Mouse (Mus musculus): ENCODE measurements around the gene B230217C12Rik. TPM values are rescaled to one million over a fixed set of nuclear protein-coding genes. Genes with fewer than 3 reads are reported as not detected.
A peak's percentile ranks its signal among the peaks of the same experiment; 100 is the strongest.
"Not testable (repeated sequence)": the region's sequence is repeated elsewhere in the genome, so short reads cannot be mapped to it uniquely, and the experiment has no call there.

The B230217C12Rik gene
- polyA plus RNA-seq, 1 experiment = 104 TPM

DNA sequence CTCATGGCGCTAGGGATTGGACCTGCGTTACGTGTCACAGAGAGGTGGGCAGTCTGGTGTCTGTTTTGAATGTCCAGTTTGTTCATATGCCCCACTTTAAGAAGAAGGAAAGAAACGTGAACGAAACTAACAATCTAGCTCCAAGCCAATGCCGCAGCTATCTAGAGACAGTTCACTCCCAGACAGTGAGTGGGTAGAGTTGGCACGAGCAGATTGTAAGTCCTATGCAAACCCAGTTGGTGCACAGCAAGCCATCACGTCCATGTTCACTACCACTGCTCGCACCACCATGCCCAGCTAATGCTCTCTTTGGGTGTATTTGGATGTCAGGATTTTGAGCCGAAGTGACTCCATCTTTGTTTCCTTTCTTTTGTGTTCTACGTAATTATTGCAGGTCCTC is 16.4 kb upstream of the B230217C12Rik start:
- no peak for DNase-seq (ENCODE audit: extremely low spot score in 1 of 2, low spot score in 1 of 2)

DNA sequence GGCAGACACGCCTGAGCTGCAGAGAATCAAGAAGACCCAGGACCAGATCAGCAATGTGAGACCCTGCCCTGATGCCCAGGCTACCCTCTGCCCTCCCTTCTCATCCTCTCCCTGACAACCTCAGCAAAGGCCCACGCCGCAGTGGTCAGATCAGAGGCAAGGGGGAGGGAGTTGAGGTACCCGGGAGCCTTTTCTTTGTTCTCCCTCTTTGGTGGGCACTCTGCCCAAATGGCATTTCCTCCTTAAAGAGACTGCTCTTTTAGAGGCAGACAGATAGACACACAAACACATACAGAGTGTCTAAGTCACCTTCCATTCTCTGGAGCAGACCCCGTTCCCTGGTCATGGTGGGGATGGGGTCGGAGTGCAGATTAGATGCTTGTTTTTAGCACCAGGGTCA is 15.7 kb upstream of the B230217C12Rik start:
- DNase-seq (ENCODE audit: extremely low spot score in 1 of 2, low spot score in 1 of 2) = no peak

DNA sequence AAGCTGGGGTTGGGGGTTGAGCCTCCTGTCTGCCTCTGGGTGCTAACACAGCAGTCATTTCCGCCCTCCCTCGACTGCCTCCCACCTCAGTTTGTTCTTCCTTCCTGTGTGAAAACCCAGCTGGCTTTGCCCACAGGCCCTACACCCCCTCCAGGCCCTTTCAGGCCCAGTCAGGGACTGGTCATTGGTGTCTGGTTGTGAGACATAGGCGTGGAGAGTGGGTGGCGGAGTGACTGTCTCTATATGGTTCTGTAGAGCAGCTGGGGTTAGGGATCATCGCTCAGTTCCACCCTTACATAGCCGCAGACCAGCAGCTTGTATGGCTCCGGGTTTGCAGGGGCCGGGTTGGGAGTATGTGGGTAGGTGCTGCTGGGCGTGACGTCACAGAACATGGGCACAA is 15.3 kb upstream of the B230217C12Rik start:
- no peak for DNase-seq (ENCODE audit: extremely low spot score in 1 of 2, low spot score in 1 of 2)

GRCm38 (mm10) chr11:97825971-97826370 is 14.6 kb upstream of the B230217C12Rik start:
- DNase-seq (ENCODE audit: extremely low spot score in 1 of 2, low spot score in 1 of 2) = no peak

DNA sequence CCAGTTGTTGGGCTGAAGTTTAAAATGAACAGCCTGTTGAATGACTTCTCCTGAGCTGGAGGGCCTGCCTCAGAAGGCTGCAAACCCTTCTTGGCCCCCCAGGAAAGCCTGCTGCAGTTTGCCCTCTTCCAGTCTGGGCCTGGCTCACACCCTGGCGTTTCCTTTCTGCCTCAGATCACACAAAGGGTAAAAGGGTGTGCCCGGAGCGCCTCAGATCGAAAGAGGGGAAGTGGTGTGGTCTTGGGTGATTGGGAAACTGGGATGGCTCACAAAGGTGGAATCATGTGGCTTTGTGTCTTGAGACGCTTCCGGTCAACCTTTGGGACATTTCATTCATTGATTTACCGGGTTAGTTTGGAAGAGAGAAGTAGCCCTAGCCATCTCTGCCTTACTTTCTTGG is 14.2 kb upstream of the B230217C12Rik start:
- DNase-seq (ENCODE audit: extremely low spot score in 1 of 2, low spot score in 1 of 2) = no peak

DNA sequence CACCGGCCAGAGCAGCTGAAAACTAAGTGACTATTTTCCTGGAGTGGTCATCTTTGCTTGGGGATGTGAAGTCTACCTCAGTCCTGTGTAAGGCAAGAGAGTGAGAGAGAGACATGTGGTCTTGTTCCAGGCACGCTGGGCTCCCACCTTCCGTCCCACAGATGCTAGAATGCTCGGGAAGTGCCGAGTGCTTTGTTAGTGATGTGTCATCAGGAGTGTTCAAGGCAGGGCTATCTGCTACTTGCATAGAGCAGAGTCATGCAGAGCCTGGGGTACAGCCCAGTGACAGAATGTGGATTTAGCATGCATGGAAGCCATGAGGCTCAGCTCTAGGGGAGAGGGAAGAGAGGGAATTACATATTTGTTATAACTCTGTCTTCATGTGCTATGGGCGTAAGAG is 12.9 kb upstream of the B230217C12Rik start:
- DNase-seq (ENCODE audit: extremely low spot score in 1 of 2, low spot score in 1 of 2) = peak in 1 of 2 experiments; percentile 56

GRCm38 (mm10) chr11:97829365-97829764 is 11.2 kb upstream of the B230217C12Rik start:
- no peak for DNase-seq (ENCODE audit: extremely low spot score in 1 of 2, low spot score in 1 of 2)

DNA sequence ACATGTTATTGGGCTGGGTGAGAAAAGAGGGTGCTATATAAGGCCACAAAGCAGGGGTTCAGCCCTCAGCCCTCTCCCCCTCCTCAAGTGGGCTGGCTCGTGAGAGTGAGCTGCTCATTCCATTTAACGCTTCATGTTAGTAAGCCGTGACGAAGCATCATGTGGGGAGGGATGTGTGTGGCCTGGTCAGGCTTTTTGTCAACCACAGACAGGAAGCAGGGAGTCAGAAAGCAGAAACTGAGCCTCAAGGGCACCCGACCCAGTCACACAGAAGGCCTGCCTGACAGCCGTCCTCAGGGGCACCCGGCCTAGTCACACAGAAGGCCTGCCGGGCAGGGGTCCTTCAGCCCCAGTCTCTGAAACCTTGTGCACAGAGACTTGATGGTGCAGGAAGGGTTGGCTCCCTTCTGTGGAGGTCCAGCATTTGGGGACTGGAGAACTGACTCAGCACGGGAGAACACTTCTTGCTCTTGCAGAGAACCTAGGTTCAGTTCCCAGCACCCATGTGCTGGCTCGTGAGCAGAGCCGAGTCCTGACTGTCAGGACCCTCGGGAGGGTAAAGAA is 10.6 kb upstream of the B230217C12Rik start:
- no peak for DNase-seq (ENCODE audit: extremely low spot score in 1 of 2, low spot score in 1 of 2)

DNA sequence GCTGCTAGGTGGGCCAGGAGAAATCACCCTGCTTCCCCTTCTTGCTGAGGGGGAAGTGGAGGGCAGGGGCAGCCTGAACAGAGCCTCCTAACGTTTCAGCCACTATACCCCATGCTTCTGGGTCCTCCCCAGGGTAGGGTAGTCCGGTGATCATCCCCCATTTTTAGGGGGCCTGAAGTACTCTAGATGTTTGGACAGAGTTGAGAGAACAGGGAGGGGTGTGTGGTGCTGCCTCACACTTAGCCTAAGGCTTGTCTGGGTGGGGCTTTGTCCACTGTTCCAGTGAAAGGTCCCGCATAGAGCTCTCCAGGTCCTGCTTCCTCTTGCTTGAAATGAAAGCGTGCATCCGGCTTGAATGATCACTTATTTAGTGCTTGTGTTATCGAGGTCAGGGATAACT is 10.1 kb upstream of the B230217C12Rik start:
- no peak for DNase-seq (ENCODE audit: extremely low spot score in 1 of 2, low spot score in 1 of 2)

DNA sequence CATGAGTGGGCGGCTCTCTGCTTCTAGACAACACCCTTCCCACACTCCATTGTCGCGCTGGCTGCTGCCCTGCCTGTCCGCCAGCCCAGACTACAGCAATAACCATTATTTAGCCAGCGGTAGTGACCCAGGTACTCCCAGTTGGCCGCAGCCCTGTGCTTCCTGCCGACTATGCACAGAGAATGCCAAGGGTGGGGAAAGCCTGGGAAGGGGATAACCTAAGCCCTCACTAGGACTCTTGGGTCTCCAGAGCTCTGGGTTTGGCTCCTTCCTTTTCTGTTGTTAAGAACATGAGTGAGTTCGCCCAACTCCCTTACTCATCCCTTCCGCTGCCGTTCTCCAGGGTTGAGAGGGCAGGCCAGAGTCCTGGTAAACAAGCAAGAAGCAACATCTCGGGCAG is 8.6 kb upstream of the B230217C12Rik start:
- no peak for DNase-seq (ENCODE audit: extremely low spot score in 1 of 2, low spot score in 1 of 2)

DNA sequence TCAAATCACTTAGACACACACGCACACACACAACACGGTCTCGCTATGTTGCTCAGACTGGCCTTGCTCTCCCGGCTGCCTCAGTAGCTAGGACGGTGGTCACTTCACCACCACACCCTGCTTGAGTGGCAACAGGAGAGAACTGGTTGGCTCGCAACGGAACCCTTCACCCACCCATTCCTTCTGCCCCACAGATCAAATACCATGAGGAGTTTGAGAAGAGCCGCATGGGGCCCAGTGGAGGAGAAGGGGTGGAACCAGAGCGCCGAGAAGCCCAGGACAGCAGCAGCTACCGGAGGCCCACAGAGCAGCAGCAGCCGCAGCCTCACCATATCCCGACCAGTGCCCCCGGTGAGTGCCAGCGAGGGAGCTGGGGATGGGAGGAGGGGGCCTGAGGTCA is 7.2 kb upstream of the B230217C12Rik start:
- DNase-seq (ENCODE audit: extremely low spot score in 1 of 2, low spot score in 1 of 2) = no peak

DNA sequence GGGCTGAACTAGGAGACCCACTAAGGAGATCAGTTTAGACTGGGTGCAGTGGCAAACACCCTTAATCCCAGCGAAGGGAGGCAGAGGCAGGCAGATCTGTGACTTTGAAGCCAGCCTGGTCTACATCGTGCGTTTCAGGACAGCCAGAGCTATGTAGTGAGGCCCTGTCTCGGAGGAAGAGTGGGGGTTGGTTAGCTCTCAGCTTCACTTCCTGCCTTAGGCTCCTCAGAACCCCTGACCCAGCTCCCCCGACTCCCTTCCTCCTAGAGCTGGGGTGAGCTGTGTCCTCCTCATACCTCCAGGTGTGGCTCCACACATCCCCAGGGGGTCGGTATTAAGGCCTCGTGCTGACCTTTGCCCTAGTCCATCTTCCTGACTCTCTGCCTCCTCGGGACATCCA is 4.0 kb upstream of the B230217C12Rik start:
- DNase-seq (ENCODE audit: extremely low spot score in 1 of 2, low spot score in 1 of 2) = no peak

GRCm38 (mm10) chr11:97837051-97837450 is 3.5 kb upstream of the B230217C12Rik start:
- not testable (repeated sequence) for DNase-seq (ENCODE audit: extremely low spot score in 1 of 2, low spot score in 1 of 2)

GRCm38 (mm10) chr11:97837641-97838149 is 2.9 kb upstream of the B230217C12Rik start:
- no peak for DNase-seq (ENCODE audit: extremely low spot score in 1 of 2, low spot score in 1 of 2)

DNA sequence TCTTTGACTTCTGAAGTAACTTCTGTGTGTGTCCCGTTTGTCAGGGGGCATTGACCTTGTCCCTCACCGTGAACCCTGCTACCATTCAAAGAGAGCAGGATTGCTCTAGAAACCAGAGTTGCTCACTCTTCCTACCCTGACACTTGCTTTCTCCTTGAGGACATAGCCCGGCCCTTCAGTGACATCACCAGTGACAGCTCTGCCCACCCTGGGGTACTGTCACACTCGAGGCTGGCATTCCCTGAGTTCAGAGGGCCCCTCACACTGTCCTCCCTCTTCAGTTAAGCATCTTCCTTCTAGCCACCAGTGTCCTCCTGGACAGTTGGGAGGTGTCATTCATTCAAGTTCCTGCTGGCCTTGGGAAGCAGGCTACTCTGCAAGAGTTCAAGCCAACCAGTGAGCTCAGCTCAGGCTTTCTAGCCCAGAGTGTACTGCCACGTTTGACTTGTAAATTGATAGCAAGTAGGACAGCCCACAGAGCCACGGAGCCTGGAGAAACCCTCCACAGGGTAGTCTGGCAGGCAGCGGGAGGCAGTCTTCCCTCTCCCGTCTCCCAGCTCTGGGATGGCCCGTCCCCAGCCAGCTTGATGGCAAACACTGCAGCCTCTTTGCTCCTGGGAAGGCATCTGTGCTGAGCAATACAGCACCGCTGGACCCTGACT is 1.7 kb upstream of the B230217C12Rik start:
- no peak for DNase-seq (ENCODE audit: extremely low spot score in 1 of 2, low spot score in 1 of 2)

DNA sequence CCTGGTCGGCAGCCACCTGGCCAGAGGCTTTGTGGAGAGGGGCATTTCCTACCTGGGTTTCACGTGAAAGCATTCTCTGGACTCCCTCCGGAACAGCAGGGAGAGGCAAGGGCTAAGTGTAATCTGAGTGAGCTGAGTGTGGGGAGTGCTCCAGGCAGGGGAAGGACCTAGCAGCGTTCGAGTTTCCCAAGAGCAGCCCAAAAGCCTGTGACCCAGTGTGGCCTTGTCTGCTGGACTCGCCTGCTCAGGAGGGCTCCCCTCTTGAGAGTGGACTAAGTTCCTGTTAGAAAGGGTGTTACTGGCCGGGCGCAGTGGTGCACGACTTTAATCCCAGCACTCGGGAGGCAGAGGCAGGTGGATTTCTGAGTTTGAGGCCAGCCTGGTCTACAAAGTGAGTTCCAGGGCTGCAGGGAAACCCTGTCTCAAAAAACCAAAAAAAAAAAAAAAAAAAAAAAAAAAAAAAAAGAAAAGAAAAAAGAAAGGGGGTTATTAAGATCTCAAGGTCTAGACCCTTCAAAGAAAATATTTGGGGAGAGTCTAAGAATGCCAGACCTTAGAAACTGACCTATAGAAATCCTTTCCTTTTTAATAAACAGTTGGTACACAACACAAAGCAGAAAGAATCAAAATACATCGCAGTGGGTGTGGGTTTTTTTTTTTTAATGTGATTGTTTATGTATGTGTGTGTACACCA is 992 bp upstream of the B230217C12Rik start:
- no peak for DNase-seq (ENCODE audit: extremely low spot score in 1 of 2, low spot score in 1 of 2)

DNA sequence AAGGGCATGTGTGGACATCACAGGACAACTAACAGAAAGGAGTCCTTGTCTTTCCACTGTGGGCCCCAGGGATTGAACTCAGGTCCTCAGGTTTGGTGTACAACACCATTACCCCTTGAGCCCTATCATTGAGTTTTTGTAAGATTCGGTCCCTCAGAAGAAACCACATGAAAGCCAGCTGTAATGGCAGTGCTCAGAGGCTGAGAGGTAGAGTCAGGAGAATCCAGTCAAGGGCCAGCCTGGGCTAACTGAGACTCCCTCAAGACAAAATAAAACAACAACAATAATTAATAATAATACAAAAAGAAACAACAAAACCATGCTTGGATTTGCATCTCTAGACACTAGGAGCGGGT is 467 bp upstream of the B230217C12Rik start:
- no peak for DNase-seq (ENCODE audit: extremely low spot score in 1 of 2, low spot score in 1 of 2)

DNA sequence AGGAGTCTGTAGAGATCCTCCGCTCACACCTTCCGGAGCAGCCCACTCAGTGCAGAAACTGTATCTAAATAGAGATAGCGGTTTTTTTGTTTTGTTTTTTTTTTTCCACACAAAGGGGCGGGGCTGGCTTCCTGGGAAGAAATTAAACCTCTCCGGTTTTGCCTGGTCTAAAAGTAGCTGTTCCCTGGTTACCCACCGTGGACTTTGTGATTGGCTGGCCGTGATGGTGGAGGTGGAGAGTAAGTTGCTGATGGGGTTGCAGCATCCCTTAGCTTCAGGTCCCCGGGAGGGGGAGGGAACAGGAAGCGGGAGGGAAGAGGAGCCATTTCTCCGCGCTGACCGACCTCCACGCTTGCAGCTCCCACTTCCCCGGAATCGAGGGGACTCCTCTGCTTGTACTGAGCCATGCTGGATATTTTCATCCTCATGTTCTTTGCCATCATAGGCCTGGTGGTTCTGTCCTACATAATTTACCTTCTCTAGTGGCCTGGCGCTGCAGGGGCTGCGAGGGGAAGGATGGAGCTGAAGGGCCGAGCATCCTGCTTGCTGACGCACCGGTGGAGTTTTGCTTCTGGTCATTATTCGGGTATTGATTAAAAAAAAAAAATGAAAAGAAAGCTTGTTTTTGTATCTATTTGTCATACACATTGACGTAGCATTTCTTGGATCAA is 546 bp downstream of the B230217C12Rik start:
- DNase-seq (ENCODE audit: extremely low spot score in 1 of 2, low spot score in 1 of 2) = peak; percentile 95 to 96

- peak in 1 of 2 experiments; percentile 38 for DNase-seq (ENCODE audit: extremely low spot score in 1 of 2, low spot score in 1 of 2)
Observed at GRCm38 (mm10) chr11:97842001-97842400, 1.4 kb downstream of the B230217C12Rik start.

- no peak for DNase-seq (ENCODE audit: extremely low spot score in 1 of 2, low spot score in 1 of 2)
Observed at GRCm38 (mm10) chr11:97850367-97850766, 9.8 kb downstream of the B230217C12Rik start.

- DNase-seq (ENCODE audit: extremely low spot score in 1 of 2, low spot score in 1 of 2) = no peak
Observed at GRCm38 (mm10) chr11:97851601-97852000, 11.0 kb downstream of the B230217C12Rik start.

Measured in frontal cortex, adult 2 months (tissue).